Mouse (Mus musculus): ENCODE measurements around the gene Pfkm. TPM values are rescaled to one million over a fixed set of nuclear protein-coding genes. Genes with fewer than 3 reads are reported as not detected.

The Pfkm gene
- polyA plus RNA-seq, 1 experiment: 36.4 TPM

- H3K36me3 ChIP-seq (ENCODE audit: control insufficient read depth, insufficient read depth): no peaks in the 10 kb centered on the region
- H3ac ChIP-seq (ENCODE audit: control insufficient read depth, insufficient read length, low read depth): no peak overlapping the region
- no peaks in the 10 kb centered on the region for H3K79me3 ChIP-seq (ENCODE audit: low read depth)
- H3K27me3 ChIP-seq (ENCODE audit: control insufficient read depth, insufficient read depth, insufficient read length): no peaks in the 10 kb centered on the region
- H3K79me2 ChIP-seq (ENCODE audit: control insufficient read depth, insufficient read depth): no peaks in the 10 kb centered on the region
- TF ChIP-seq CEBPB (IDR thresholded peaks at IDR 0.05; ENCODE audit: low read depth): no peak
- no peak for TF ChIP-seq MAX (IDR thresholded peaks at IDR 0.05)
- no peak for TF ChIP-seq MYOG (IDR thresholded peaks at IDR 0.05; ENCODE audit: control insufficient read depth, extremely low read depth, insufficient read length)
- TF ChIP-seq MYOD1 (IDR thresholded peaks at IDR 0.05; ENCODE audit: control insufficient read depth, insufficient read length, low read depth): no peak
- no peak for TF ChIP-seq USF1 (IDR thresholded peaks at IDR 0.05; ENCODE audit: low read depth)
- TF ChIP-seq FOSL1 (IDR thresholded peaks at IDR 0.05; ENCODE audit: insufficient read depth, low read length, poor library complexity, severe bottlenecking): no peak
- TF ChIP-seq CTCF (IDR thresholded peaks at IDR 0.05; ENCODE audit: control insufficient read depth, insufficient read depth, insufficient read length): no peak
- no peak overlapping the region for H3K4me3 ChIP-seq (ENCODE audit: insufficient read depth, poor library complexity, severe bottlenecking)
Measured at GRCm38 (mm10) chr15:98152916-98153315, 60.5 kb downstream of the Pfkm start.

- Histone ChIP-seq H3K79me3 (ENCODE audit: low read depth) (no peaks in the 10 kb centered on the region), H3ac (ENCODE audit: control insufficient read depth, insufficient read length, low read depth) (no peak overlapping the region), H3K36me3 (ENCODE audit: control insufficient read depth, insufficient read depth) (no peaks in the 10 kb centered on the region), H3K79me2 (ENCODE audit: control insufficient read depth, insufficient read depth) (no peaks in the 10 kb centered on the region), H3K27me3 (ENCODE audit: control insufficient read depth, insufficient read depth, insufficient read length) (no peaks in the 10 kb centered on the region), H3K4me3 (ENCODE audit: insufficient read depth, poor library complexity, severe bottlenecking) (no peak overlapping the region)
- TF ChIP-seq CEBPB (IDR thresholded peaks at IDR 0.05; ENCODE audit: low read depth) (no peak), CTCF (IDR thresholded peaks at IDR 0.05; ENCODE audit: control insufficient read depth, insufficient read depth, insufficient read length) (peak; percentile 44), MAX (IDR thresholded peaks at IDR 0.05) (no peak), MYOD1 (IDR thresholded peaks at IDR 0.05; ENCODE audit: control insufficient read depth, insufficient read length, low read depth) (no peak), FOSL1 (IDR thresholded peaks at IDR 0.05; ENCODE audit: insufficient read depth, low read length, poor library complexity, severe bottlenecking) (no peak)
Measured at GRCm38 (mm10) chr15:98153625-98154024, 61.2 kb downstream of the Pfkm start.

- Histone ChIP-seq H3K27me3 (ENCODE audit: control insufficient read depth, insufficient read depth, insufficient read length) (no peaks in the 10 kb centered on the region), H3K36me3 (ENCODE audit: control insufficient read depth, insufficient read depth) (no peaks in the 10 kb centered on the region), H3K4me3 (ENCODE audit: insufficient read depth, poor library complexity, severe bottlenecking) (no peak overlapping the region), H3K79me2 (ENCODE audit: control insufficient read depth, insufficient read depth) (no peaks in the 10 kb centered on the region), H3ac (ENCODE audit: control insufficient read depth, insufficient read length, low read depth) (no peak overlapping the region), H3K79me3 (ENCODE audit: low read depth) (no peaks in the 10 kb centered on the region)
- no peak for TF ChIP-seq CTCF (IDR thresholded peaks at IDR 0.05; ENCODE audit: control insufficient read depth, insufficient read depth, insufficient read length)
- TF ChIP-seq MAX (IDR thresholded peaks at IDR 0.05): no peak
- no peak for TF ChIP-seq USF1 (IDR thresholded peaks at IDR 0.05; ENCODE audit: low read depth)
Measured at GRCm38 (mm10) chr15:98154146-98154545, 61.8 kb downstream of the Pfkm start.

GRCm38 (mm10) chr15:98154631-98155030 is 62.2 kb downstream of the Pfkm start:
- Histone ChIP-seq H3K79me3 (ENCODE audit: low read depth) (no peaks in the 10 kb centered on the region), H3K4me3 (ENCODE audit: insufficient read depth, poor library complexity, severe bottlenecking) (no peak overlapping the region), H3K27me3 (ENCODE audit: control insufficient read depth, insufficient read depth, insufficient read length) (no peaks in the 10 kb centered on the region), H3ac (ENCODE audit: control insufficient read depth, insufficient read length, low read depth) (no peak overlapping the region), H3K79me2 (ENCODE audit: control insufficient read depth, insufficient read depth) (no peaks in the 10 kb centered on the region), H3K36me3 (ENCODE audit: control insufficient read depth, insufficient read depth) (no peaks in the 10 kb centered on the region)
- TF ChIP-seq MYOG (IDR thresholded peaks at IDR 0.05; ENCODE audit: control insufficient read depth, extremely low read depth, insufficient read length): no peak
- TF ChIP-seq MAX (IDR thresholded peaks at IDR 0.05): no peak
- TF ChIP-seq CEBPB (IDR thresholded peaks at IDR 0.05; ENCODE audit: low read depth): no peak
- TF ChIP-seq USF1 (IDR thresholded peaks at IDR 0.05; ENCODE audit: low read depth): no peak
- no peak for TF ChIP-seq CTCF (IDR thresholded peaks at IDR 0.05; ENCODE audit: control insufficient read depth, insufficient read depth, insufficient read length)
- TF ChIP-seq MYOD1 (IDR thresholded peaks at IDR 0.05; ENCODE audit: control insufficient read depth, insufficient read length, low read depth): no peak
- TF ChIP-seq FOSL1 (IDR thresholded peaks at IDR 0.05; ENCODE audit: insufficient read depth, low read length, poor library complexity, severe bottlenecking): no peak

GRCm38 (mm10) chr15:98155272-98155671 is 62.9 kb downstream of the Pfkm start:
- Histone ChIP-seq H3ac (ENCODE audit: control insufficient read depth, insufficient read length, low read depth) (no peak overlapping the region), H3K36me3 (ENCODE audit: control insufficient read depth, insufficient read depth) (no peaks in the 10 kb centered on the region), H3K79me2 (ENCODE audit: control insufficient read depth, insufficient read depth) (no peaks in the 10 kb centered on the region), H3K4me3 (ENCODE audit: insufficient read depth, poor library complexity, severe bottlenecking) (no peak overlapping the region), H3K79me3 (ENCODE audit: low read depth) (no peaks in the 10 kb centered on the region), H3K27me3 (ENCODE audit: control insufficient read depth, insufficient read depth, insufficient read length) (no peaks in the 10 kb centered on the region)
- TF ChIP-seq CTCF (IDR thresholded peaks at IDR 0.05; ENCODE audit: control insufficient read depth, insufficient read depth, insufficient read length) (no peak), MYOG (IDR thresholded peaks at IDR 0.05; ENCODE audit: control insufficient read depth, extremely low read depth, insufficient read length) (no peak), MAX (IDR thresholded peaks at IDR 0.05) (no peak), FOSL1 (IDR thresholded peaks at IDR 0.05; ENCODE audit: insufficient read depth, low read length, poor library complexity, severe bottlenecking) (no peak), MYOD1 (IDR thresholded peaks at IDR 0.05; ENCODE audit: control insufficient read depth, insufficient read length, low read depth) (no peak), CEBPB (IDR thresholded peaks at IDR 0.05; ENCODE audit: low read depth) (no peak), USF1 (IDR thresholded peaks at IDR 0.05; ENCODE audit: low read depth) (no peak)

GRCm38 (mm10) chr15:98155944-98156343 is 63.6 kb downstream of the Pfkm start:
- H3ac ChIP-seq (ENCODE audit: control insufficient read depth, insufficient read length, low read depth): no peak overlapping the region
- H3K36me3 ChIP-seq (ENCODE audit: control insufficient read depth, insufficient read depth): no peaks in the 10 kb centered on the region
- no peaks in the 10 kb centered on the region for H3K79me2 ChIP-seq (ENCODE audit: control insufficient read depth, insufficient read depth)
- H3K4me3 ChIP-seq (ENCODE audit: insufficient read depth, poor library complexity, severe bottlenecking): no peak overlapping the region
- no peaks in the 10 kb centered on the region for H3K79me3 ChIP-seq (ENCODE audit: low read depth)
- H3K27me3 ChIP-seq (ENCODE audit: control insufficient read depth, insufficient read depth, insufficient read length): no peaks in the 10 kb centered on the region
- TF ChIP-seq CEBPB (IDR thresholded peaks at IDR 0.05; ENCODE audit: low read depth): peak; percentile 20
- TF ChIP-seq MAX (IDR thresholded peaks at IDR 0.05): no peak
- TF ChIP-seq MYOG (IDR thresholded peaks at IDR 0.05; ENCODE audit: control insufficient read depth, extremely low read depth, insufficient read length): no peak
- TF ChIP-seq CTCF (IDR thresholded peaks at IDR 0.05; ENCODE audit: control insufficient read depth, insufficient read depth, insufficient read length): no peak
- TF ChIP-seq MYOD1 (IDR thresholded peaks at IDR 0.05; ENCODE audit: control insufficient read depth, insufficient read length, low read depth): peak; percentile 63
